Mouse (Mus musculus) gastrocnemius, postnatal 25 days (tissue): ENCODE data around the gene Tmem233. TPM values are rescaled to one million over a fixed set of nuclear protein-coding genes. Genes with fewer than 3 reads are reported as not detected.

Experiments
- DNase-seq: peaks from one replicate; pipeline ENCODE4 v3.0.0; 2022
- long read RNA-seq, 2 experiments: library from polyadenylated mRNA; stranded (forward); transcript quantifications; one replicate each; pipeline ENCODE4 v2.0.0; 2021
- total RNA-seq, 2 experiments: library from RNA; stranded (reverse); gene quantifications; 1 replicate in 1 of 2; 2 replicates in 1 of 2; pipeline ENCODE4 v1.2.3; 2021

Tmem233 gene
- total RNA-seq: 10 to 100 TPM; 69.2 to 93.6 TPM
- long read RNA-seq, experiment 1, transcript Tmem233-201 (3 exons, 2,477 nt): major isoform, 6 of 44 reads
- long read RNA-seq, experiment 1, partial matches to known transcripts: 0 of 44 reads
- long read RNA-seq, experiment 1, other reads (novel, unspliced or antisense): 38 of 44 reads
- long read RNA-seq, experiment 2, transcript Tmem233-201 (3 exons, 2,477 nt): major isoform, 5 of 13 reads
- long read RNA-seq, experiment 2, partial matches to known transcripts: 0 of 13 reads
- long read RNA-seq, experiment 2, other reads (novel, unspliced or antisense): 8 of 13 reads

DNA sequence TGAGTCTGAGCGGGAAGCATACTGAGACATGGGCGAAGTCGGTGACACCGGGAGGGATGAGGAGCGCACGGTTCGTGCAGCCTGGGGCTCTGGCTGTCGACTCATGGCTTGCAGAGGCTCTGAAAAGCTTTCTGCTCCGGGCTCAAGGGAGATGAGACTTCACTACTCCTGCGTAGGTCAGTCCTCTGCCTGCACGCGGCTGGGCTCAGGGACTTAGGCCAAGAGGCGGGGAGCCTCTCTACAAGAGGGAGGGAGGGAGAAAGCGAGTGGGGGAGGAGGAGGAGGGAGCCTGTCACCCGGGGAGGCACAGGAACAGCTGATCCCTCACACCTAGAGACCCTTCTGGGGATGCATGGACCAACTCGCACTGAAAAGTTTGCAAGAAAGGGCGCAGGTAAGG lies at the start of gene Tmem233:
Gene Tmem233, minus strand, starts transcription at position 164 of the 400 bp plus-strand sequence.
- peak; percentile 68 for DNase-seq

DNA sequence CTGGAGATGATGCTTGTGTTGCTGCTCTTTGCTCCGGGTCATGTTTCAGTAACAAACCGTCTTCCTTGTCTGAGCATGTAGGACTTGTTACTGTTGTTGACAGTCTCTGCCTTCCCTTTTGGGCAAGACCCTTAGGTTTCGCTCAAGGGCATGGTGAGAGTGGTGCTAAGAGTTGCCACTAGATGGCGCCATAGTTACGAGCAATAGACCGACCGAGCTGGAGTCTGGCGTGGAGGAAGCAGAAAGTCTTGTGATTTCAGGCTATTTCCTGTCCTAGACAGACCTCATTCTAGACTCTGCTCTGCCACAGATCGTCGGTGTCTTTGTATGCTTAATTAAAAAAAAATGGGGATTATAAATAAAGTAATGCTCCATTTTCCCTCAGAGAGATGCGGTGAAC lies 40.3 kb upstream of the Tmem233 start:
- peak; percentile 45 for DNase-seq

DNA sequence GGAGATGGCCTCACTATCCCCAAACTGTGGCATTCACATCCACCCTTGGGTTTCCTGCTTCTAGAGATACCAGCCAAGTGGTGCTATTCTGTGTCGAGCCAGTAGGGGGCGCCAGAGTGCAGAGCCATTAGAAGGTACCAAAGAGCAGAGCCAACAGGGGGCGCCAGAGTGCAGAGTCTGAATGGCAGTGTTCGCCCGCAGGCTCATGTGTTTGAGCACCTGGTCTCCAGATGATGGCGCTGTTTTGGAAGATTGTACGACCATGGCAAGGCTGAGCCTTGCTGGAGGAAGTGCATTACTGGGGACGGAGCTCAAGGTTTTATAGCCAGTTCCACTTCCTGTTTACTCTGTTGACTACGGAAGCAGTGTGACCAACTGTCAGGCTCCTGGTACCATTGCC lies 33.5 kb upstream of the Tmem233 start:
- DNase-seq: no peak

DNA sequence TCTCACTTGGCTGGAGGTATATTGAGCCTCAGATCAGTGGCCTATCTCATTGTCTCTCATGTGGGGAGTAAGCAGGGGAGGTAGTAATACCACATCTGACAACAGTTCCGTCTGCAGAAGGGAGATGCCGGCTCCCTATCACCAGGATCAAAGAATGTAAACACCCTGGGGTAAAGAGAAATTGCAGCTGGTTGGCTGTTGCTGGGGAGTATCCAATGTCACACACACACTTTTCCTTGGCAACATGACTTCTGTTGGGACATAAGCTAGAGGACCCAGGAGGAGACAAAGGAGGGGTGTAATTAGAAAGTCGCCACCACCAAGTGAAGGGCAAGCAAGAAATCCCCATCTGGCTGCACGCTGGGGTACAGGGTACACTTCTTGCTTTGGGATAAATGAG lies 33.1 kb upstream of the Tmem233 start:
- DNase-seq: no peak

DNA sequence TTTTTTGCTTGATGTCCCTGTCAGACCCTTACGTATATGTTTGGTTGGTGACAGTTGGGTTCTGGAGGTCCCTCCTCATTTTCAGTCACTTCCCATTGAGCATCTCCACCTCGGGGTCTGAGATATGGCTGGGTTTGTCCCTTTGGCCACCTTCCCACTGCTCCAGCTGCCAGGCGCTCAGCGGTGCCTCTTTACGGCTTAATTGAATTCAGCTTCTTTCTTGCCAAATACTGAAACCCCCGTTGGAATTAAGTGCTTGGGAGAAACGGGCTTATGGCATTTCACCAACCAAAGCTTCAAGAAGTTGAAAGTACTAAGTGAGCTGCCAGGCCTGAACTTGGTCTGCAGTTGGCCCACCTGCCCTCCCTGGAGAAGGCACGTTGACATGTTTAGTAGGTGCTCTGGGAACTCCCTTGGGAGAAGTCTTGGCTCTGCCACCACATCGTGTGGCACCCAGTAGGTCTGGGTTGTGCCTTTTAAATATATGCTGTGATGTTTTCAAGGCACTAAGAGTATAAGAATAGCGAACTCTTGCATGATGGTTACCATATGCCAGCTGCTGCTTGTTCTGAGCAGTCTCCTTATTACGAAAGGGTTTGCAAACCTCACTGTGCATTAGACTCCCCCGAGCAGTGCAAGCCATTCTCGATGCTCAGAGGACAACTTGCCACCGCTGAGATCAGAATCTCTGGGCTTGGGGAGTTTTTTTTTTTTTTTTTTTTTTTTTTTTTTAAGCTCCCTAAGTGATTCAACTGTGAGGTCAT lies 32.2 kb upstream of the Tmem233 start:
- no peak for DNase-seq

DNA sequence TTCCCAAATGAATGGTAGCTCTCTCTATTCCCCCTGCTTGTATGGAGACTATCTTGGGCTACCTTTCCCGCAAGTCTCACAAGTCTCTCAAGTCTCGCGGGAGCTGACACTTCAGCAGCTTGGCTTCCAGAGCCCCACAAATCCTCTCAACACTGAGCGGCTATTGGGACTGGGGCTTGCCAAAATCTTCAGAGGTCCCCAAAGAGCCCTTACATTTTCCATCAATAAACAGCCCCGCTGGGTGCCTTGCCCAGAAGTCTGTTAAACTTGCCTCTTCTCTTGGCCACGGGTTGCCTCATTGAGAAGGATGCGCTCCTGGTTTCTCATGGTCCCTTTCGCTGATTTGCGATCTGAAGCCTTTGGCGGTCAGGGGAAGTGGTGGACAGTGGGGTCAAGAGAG lies 25.6 kb upstream of the Tmem233 start:
- no peak for DNase-seq

DNA sequence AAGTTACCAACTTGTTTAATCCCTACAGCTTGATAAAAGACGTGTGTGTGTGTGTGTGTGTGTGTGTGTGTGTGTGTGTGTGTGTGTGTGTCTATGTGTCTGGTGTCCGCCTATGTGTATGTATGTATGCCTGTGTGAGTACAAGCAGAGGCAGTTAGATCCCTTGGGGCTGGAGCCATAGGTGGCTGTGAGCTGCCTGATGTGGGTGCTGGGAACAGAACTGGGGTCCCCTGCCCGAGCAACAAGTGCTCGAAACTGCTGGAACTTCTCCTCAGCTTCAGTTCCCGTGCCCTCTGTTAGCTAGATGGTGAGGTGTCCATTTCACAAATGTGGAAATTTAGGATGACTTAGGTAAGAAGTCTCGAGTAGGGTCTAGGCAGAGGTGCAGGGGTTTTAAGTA lies 1.2 kb upstream of the Tmem233 start:
- DNase-seq: no peak

DNA sequence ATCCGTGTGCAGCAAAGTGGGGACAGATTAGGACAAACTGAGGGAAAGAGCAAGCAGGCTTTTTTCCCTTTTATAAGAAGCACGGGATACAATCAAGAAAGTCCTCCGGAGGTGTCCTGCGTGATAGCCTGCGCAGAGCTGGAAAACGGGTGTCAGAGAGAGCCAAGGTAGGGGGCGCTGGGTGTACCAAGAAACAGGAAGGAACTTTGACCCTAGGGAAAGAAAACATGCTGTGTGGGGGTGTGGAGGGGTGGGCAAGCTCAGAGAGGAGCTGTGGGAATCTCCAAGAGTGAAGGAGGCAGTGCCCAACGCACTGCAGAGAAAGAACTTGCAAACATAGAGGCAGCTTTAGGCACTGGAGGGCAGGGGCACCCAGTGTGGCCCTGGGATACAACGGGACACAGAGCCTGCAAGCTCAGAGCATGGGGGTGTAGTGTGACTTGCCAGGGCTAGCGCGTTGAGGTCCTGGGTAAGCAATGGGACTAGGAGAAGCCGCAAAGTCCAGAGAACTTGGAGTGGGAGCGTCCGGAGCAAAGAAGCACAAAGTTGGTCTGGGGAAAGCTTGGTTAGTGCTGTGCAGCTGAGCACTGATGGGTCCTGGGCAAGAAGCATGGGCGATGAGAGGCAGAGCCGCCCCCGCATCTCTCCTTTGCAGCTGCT lies 673 bp downstream of the Tmem233 start:
- DNase-seq: no peak

DNA sequence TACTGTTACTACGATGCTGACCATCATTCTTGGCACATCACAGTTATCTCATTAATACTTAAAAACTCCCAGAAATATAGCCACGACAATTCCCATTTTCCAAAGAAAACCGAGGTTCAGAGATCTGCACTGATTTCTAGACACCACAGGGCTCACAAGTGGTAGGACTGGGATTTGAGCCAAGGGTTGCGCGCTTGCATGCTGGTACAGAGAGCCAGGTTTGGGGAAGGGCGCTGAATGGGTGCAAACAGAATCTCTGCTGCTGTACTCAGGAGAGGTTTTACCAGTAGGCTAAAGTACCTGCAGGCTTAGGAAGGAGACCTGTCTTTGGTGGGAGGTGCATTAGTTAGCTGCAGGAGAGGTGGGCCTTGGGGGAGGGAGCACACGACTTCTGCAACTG lies 1.4 kb downstream of the Tmem233 start:
- peak; percentile 21 for DNase-seq

DNA sequence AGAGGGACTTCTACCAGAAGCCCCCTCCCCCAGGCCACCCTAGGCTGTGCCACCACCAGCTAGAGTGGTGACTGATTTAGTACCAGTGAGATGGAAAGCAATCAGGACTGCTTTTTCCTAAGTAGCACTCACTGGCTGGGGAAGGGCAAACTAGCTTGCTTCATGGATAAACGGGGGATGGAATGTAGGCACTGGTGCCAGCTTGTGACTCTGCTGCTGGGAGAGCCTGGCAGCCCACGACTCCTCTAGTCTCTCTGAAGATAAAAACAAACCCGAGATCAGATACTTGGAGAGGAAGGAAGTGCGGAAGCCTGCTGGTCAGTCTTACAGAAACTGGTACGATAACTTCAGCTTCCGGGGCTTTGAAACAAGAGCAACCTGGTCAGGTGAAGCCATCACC lies 2.3 kb downstream of the Tmem233 start:
- DNase-seq: peak; percentile 57

DNA sequence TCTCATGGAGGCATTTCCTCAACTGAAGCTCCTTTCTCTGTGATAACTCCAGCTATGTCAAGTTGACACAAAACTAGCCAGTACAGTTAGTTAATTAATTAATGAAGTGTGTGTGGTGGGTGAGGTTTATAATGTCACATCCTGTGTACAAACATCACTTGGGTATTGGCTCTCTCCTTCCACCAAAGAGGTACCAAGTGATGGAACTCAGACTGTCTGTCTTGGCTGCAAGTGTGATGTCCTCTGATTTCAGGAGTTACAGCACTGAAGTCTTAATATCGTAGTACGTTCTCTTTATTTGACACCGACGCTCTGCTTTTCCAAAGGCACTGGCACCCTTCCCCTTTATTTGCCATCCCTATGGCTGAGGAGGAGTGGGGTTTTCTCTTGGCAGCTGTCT lies 13.4 kb downstream of the Tmem233 start:
- DNase-seq: no peak

DNA sequence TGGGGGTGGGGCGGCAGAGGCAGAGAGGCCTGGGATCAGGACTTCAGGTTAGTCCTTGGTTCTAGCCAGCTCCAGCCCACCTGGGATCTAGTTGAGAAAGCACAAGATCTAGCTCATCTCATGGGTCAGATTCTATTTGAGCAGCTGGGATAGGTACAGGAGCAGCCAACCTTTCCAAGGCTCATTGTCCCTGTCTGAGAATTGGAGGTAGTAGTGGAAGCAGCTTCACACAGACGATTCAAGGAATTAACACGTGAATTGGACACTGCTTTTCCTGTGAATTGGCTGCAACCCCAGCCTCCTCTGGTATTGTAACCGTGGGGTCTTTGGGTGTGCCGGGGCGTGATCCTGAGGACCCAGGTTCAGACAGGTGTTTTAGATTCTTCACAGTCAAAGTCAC lies 30.2 kb downstream of the Tmem233 start:
- DNase-seq: no peak

DNA sequence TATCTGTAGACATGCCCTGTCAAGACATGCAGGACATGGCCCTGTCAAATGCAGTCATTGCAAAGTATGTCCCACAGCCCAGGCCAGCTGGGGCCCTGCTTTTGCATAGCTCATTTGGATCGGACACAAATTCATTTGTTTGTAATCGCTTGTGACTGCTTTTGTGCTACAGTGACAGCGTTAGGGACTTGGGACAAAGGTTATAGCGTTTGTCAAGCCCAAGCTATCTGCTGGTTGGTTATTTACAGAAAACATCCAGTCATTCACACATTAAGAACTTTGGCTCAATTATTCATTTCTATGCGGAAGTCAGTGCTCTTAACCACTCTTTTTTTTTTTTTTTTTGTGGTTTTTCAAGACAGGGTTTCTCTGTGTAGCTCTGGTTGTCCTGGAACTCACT lies 30.9 kb downstream of the Tmem233 start:
- no peak for DNase-seq

DNA sequence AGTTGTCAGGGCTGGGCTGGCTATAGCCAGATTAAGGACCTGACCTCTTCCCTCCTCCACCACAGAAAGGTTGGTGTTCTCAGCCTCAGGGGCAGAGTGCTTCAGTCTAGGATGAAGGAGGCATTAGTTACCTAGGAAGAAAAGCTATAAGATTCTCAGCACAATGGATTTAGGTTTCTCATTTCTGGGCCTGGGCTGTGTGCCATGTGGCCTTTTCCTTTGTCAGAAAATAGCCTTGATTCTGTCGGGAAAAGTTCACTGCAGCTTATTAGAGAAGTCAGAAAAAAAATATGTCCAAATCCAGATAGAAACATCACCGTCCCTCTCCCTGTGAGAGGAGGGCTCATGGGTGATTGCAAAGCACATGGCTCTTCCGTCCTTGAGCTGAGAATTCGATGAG lies 33.2 kb downstream of the Tmem233 start:
- DNase-seq: no peak

DNA sequence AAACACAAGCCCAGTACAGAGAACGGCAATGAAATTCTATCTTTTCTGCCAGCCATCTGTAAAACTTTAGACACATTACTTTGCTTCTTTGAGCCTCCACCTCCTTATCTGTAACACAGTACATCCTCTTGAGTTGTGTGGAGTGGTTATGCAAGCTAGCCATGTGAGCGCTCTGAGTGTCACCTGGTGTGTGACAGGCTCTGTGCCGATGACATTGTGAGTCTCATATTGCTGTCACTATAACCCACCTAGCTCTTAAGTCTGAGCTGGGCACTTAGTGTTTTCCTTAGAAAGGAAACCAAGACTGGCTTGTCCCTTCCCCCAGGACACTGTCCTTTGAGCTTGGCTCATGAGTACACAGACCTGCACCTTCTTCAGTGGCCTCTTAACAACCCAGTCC lies 34.7 kb downstream of the Tmem233 start:
- no peak for DNase-seq

DNA sequence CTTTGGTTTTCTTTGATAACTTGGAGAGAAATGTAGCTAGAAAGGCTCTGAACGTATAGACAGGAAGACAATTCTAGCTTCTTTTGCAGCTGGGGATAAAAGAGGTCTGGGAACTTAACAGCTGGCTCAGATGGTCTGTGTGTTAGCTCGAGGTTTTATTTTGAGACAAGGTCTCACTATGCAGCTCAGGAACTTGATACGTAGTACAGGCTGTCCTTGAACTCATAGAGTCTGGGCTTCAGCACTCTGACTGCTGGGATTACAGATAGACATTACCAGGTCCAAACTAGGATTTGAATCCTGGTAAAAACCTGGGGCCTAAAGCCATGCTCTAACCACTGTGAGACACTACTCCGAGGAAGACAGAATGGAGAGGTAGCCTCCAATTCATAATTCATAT lies 36.8 kb downstream of the Tmem233 start:
- DNase-seq: no peak

DNA sequence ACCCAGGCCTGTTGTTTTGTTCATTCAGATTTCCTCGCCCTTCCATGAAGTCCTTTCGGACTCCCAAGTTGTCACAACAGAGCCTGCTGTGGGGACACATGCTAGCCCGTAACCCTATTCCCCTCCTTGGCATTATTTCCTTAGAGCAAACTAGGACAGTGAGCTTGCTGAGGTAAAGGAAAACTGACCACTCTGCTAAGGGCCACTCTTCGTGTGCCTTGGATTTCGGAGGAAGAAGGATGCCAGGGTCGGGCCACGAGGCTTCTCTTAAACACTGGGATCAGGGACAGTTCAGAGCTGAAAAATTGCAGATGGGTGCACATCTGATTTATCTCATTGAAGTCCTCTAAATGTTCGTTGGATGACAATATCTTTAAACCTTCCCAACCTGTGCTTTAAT lies 37.5 kb downstream of the Tmem233 start:
- peak; percentile 41 for DNase-seq

DNA sequence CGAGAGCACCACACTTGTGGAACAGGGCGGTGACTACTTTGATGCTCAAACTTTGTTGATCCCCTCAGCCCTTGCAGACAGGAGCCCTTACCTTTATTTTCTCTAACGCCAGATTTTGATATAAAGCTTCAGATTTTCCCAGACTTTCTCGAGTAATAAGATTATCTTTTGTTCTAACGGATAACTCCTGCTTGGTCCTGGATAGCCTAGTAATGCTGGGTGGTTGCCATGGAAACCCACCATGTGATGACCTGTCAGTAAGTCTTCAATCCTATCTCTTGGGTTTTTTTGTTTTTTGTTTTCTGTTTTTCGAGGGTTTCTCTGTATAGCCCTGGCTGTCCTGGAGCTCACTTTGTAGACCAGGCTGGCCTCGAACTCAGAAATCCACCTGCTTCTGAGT lies 40.8 kb downstream of the Tmem233 start:
- no peak for DNase-seq

DNA sequence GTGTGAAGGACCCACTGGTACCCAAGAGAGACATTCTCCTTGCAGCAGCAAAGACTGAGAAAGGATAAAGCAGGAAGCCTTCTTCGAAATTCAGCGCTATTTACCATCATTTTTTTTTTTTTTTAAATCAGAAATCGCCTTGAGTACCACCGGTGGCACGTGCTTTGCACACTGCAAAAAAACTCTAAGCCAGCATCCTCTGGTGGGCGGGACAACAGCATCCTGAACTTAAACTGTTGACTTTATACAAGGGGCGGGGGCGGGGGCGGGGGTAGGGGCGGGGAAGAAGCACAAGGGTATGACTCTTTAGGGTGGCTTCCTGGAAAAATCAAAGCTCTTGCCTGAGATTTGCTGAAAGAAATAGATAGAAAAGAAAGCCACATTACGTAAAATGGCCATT lies 43.3 kb downstream of the Tmem233 start:
- no peak for DNase-seq

DNA sequence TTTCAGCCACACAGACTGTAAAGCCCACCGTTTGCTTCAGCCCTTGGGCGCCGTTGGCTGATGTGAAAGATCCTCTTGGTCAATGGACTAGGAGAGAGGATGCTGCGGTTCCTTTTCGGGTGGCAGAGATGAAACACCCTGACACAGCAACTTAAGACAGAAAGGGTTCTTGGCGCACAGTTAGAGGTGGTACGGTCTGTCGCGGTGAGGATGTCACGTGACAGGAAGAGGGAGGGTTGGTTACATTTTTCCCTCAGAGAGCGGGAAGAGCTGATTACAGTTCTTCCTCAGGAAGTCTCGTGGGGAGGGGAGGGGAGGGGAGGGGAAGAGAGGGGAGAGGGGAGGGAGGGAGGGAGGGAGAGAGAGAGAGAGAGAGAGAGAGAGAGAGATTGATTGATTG lies 45.3 kb downstream of the Tmem233 start:
- DNase-seq: no peak

DNA sequence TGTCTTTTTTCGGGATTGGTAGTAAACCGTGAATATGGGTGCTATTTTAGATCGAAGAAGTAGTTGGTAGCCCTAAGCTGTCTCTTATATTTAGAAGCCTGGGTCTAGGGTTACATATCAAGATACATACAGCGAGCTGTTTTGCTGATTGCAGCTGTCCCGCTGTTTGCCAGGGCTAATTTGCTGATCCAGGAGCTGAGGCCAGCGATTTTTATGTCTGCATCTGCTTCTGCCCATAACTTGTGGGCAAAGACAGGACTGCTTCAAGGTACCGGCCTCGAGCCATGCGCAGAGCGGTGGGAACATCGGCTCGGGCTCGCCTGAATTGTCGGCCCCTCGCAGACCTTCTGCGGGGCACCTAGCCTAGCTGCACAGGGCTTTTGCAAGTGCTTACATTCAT lies 46.6 kb downstream of the Tmem233 start:
- DNase-seq: peak; percentile 82

DNA sequence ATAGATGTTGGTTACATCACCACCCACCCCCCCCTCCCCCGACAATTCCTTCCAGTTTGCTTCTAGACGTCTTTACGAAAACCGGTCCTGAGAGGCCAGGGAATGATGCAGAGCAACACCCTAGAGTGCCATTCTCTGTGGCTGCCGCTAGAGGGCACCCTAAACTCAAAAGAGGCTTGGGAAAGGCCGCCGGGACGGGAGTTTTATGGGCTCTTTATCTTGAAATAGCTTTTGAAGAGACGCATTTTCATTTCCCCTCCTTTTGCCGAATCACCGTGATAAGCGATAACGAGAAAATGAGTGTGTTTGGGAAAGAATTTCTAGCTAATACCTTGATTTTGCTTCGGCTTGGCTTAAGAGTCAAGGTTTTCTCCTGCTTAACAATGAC lies 51.9 kb downstream of the Tmem233 start:
- DNase-seq: peak; percentile 56

DNA sequence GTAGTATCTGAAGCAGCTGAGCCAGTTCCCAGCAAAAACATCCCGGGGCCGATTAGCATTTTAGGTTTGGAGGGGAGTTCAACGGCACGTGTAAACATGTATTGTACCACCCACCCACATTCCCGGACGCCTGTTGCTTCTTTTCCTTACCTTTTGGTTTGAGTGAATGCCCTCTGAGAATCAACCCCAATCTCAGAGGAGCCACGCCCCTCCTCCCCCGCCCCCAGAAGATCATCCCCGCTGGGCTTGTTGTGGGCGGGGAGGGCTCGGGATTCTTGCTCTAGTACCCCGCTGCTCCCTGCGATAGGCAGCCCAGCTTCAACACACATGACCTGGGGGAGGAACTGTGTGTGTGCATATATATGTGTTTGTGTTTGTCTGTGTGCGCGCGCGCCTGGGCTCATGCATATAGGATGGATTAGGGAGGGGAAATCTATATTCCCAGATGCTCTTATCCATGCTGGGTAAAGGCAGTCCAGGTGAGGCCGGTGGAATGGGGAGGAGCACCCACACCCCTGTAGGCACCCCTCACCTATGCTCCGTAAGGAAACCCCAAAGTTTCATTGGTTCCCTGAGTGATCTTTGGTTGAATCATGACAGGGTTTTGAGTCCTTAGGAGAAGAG lies 52.4 kb downstream of the Tmem233 start:
- no peak for DNase-seq
